Mouse (Mus musculus) limb, embryonic 14.5 days (tissue): ENCODE results near the gene Fam102a. TPM values are rescaled to one million over a fixed set of nuclear protein-coding genes. Genes with fewer than 3 reads are reported as not detected.

Experiments
- ATAC-seq: fragments of 200-750 bp; cut with Nextera tagmentation; 2 replicates; pipeline ENCODE4 v1.8.0; 2017; ENCODE audit warnings: low read depth, moderate number of reproducible peaks, moderate TSS enrichment; ENCODE audit not compliant: low FRiP score
- DNase-seq: peaks from one replicate; pipeline ENCODE4 v3.0.0-alpha.2; 2015; ENCODE audit warnings: low spot score
- H3K27ac ChIP-seq: fragments of 300-500 bp; sonication (generic); replicated peaks from 2 replicates; pipeline ENCODE4 v1.5.1; 2014; ENCODE audit warnings: low read depth, mild to moderate bottlenecking, low read length, moderate library complexity, mixed read lengths
- H3K27me3 ChIP-seq: fragments of 300-500 bp; sonication (generic); 2 replicates; pipeline ENCODE4 v1.6.1; 2014; ENCODE audit warnings: low read length, mixed read lengths; ENCODE audit not compliant: control insufficient read depth, insufficient read depth
- H3K36me3 ChIP-seq: fragments of 300-500 bp; sonication (generic); 2 replicates; pipeline ENCODE4 v1.6.1; 2014; ENCODE audit warnings: mild to moderate bottlenecking, low read length, moderate library complexity, mixed read lengths; ENCODE audit not compliant: control insufficient read depth, insufficient read depth
- H3K4me1 ChIP-seq: fragments of 300-500 bp; sonication (generic); 2 replicates; pipeline ENCODE4 v1.6.1; 2014; ENCODE audit warnings: antibody characterized with exemption, low read length, mixed read lengths; ENCODE audit not compliant: control insufficient read depth, insufficient read depth
- H3K4me2 ChIP-seq: fragments of 300-500 bp; sonication (generic); replicated peaks from 2 replicates; pipeline ENCODE4 v1.6.1; 2014; ENCODE audit warnings: low read depth, mild to moderate bottlenecking, low read length, moderate library complexity; ENCODE audit not compliant: severe bottlenecking
- H3K4me3 ChIP-seq: fragments of 300-500 bp; sonication (generic); replicated peaks from 2 replicates; pipeline ENCODE4 v1.5.1; 2014; ENCODE audit warnings: low read length
- H3K9ac ChIP-seq: fragments of 300-500 bp; sonication (generic); 2 replicates; pipeline ENCODE4 v1.6.1; 2014; ENCODE audit warnings: mild to moderate bottlenecking, low read depth, low read length, moderate library complexity; ENCODE audit not compliant: severe bottlenecking
- H3K9me3 ChIP-seq: fragments of 300-500 bp; sonication (generic); 2 replicates; pipeline ENCODE4 v1.6.1; 2016; ENCODE audit warnings: low read length; ENCODE audit not compliant: control insufficient read depth
- POLR2A ChIP-seq: fragments of 200-500 bp; IDR thresholded peaks from 2 replicates; pipeline ENCODE4 v1.8.0; 2012; ENCODE audit warnings: inconsistent platforms, mild to moderate bottlenecking, moderate library complexity, borderline replicate concordance; ENCODE audit not compliant: insufficient read depth, insufficient read length; ENCODE audit errors: extremely low read depth
- WGBS: fragments of 180-500 bp; shearing (Covaris S2); extraction: QIAGEN DNeasy Blood & Tissue Kit; methylation state at CpG from one replicate; pipeline ENCODE4 v1.1.7; 2014; 5-methylcytosine and 5-hydroxymethylcytosine counted together
- polyA plus RNA-seq, 2 experiments: library from polyadenylated mRNA; depleted of rRNA in 1 of 2; stranded (reverse) in 1 of 2; unstranded in 1 of 2; fragments of >200 nt; fragmentation: Nextera tagmentation in 1 of 2; extraction: Ambion mirVana in 1 of 2; gene quantifications; 2 replicates each; pipeline versions ENCODE4 v1.2.1 to v1.2.3; 2012 to 2014

The Fam102a gene
- polyA plus RNA-seq, 2 experiments, result 15.3 to 17.2 TPM

DNA sequence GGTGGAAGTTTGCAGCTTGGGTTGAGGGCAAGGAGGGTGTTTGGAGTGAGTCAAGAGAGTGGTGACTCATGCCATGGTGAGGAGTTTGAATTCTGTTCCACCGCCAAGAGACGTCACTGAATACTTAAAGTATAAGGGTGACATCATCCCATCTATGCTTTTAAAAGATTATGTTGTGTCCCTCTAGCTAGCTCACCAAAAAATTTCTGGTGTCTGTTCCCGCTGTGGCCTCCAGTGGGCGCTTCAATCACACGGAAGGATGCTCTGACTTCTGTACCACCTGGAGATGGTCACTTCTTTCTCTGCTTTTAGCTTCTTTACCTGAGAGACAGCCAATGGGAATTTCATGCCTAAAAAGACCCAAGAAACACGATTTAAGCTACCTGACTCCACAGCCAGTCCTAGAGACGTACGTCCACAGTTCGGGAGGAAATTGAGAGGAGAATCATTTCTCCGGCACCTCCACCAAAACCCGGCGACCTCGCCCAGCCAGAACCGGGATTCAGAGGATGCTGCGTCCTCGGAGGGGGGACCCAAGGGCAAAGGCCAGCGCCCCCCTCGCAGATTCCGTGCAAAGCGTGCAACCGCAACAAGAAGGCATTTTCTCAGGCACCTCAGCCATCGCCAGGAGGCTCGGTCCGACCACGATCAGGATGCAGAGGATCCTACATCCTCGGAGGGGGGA, 39.9 kb downstream of the Fam102a start:
- no peak for TF ChIP-seq POLR2A
- no peak for DNase-seq
- Histone ChIP-seq H3K4me2 (peak overlapping the region; percentile 96), H3K9ac (peak overlapping the region; percentile 47), H3K9me3 (no peaks in the 10 kb centered on the region), H3K4me3 (peak overlapping the region; percentile 48), H3K4me1 (peaks cover 14% of the 10 kb centered on the region), H3K36me3 (peaks cover 4% of the 10 kb centered on the region), H3K27me3 (no peaks in the 10 kb centered on the region), H3K27ac (no peak overlapping the region)
- ATAC-seq, result no peak
- 2% methylated on average over 26 of the region's 26 CpGs for WGBS

DNA sequence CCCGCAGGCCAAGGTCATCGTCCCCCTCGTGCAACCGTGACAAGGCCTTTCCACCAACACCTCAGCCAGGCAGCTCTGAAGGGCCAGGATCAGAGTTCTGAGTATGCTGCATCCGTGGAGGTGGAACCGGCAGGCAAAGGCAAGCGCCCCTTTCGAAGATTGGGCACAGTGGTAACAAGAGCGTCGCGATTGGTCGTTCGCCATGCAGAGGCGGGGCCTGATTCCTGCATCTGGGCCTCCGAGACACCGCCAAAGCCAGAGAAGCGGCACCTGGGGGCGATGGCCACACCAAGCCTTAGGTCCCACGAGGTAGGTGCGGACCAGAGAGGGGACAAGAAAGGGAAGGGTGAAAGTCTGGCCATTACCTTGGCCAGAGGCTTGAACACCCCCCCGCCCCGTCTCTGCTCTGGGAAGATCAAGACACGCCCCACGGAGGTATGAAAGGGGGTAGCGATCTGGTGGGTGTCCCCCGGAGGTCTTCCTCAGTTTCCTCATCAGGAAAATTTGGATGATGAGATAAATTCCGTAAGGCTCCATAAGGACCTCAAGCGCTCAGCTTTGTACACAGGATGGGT, 40.5 kb downstream of the Fam102a start, which contains the start of gene 9430097D07Rik:
9430097D07Rik (minus strand) TSS at position 99 of the 575 bp plus-strand sequence.
- no peak within 1 kb of the TSS for H3K27ac ChIP-seq
- H3K36me3 ChIP-seq, result peaks cover 4% of the 10 kb centered on the region
- 5% methylated on average over 28 of the region's 28 CpGs for WGBS
- H3K4me2 ChIP-seq, result peak within 1 kb of the TSS; percentile 96
- no peaks in the 10 kb centered on the region for H3K9me3 ChIP-seq
- H3K4me3 ChIP-seq, result peak within 1 kb of the TSS; percentile 48
- DNase-seq, result peak; percentile 68
- no peaks in the 10 kb centered on the region for H3K27me3 ChIP-seq
- H3K4me1 ChIP-seq, result peaks cover 14% of the 10 kb centered on the region
- H3K9ac ChIP-seq, result peak within 1 kb of the TSS; percentile 47
- no peak for TF ChIP-seq POLR2A
- ATAC-seq, result peak; percentile 34; the same call in 1 of the 2 replicates

DNA sequence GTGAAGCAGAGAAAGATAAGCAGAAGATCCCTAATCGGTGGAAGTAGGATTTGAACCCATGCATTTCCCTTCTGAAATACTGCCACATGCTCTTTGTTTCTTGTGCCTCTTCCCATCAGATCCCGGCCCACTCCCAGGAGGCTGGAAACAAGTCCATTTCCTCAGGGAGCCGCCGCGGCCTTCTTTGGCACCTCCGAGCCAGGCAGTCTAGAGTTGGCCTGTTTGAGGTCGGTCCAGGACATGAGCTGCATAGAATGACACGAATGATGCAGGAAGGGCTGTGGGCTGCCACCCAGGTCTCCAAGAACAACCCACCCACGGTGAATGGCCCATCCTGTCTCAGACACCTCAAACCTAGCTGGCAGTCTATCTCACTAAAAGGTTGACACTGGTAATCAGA, 41.4 kb downstream of the Fam102a start:
- Histone ChIP-seq H3K27ac (no peak overlapping the region), H3K4me3 (no peak overlapping the region), H3K4me2 (no peak overlapping the region), H3K9ac (no peak overlapping the region), H3K36me3 (peaks cover 4% of the 10 kb centered on the region), H3K4me1 (peaks cover 9% of the 10 kb centered on the region), H3K9me3 (no peaks in the 10 kb centered on the region), H3K27me3 (no peaks in the 10 kb centered on the region)
- ATAC-seq (no peak), DNase-seq (no peak)
- no peak for TF ChIP-seq POLR2A
- 88% methylated on average over 9 of the region's 9 CpGs for WGBS

DNA sequence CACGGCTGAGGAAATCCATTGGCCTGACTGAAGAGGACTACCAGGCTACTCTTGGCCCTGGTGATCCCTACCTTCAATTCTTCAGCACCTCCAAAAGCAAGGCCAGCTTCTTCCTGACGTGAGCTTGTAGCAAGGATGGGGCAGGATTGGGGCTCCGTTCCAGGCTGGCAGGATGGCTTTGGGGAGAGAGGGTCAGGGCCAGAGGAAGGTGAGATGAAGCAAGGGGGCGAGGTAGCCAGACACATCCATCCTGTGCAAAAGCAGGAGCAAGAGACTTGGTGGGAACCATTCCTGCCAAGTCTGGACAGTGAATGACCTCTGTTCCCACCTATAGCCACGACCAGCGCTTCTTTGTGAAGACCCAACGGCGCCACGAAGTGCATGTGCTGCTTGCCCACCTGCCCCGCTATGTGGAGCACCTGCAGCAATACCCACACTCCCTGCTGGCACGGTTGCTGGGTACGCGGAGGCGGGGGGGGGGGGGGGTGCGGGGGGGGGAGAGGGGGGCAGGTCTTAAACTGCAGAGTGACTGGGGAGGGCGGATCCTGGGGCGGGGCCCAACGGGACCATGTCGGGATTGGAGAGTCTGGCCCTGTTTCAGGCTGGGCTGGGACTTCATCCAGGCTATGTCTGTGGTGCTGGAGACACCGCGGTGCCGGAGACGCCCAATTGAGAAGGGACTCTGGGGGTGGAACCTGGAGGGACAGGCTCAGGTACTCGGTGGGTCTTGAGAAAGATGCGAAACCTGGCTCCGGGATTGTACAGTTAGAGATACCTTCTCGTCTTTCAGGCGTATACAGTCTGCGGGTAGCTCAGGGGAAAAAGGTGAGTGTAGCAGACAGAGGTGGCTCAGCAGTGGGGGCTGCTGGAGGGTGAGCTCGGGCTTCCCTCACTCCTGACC, 43.3 kb downstream of the Fam102a start:
- H3K27ac ChIP-seq, result no peak overlapping the region
- no peak for ATAC-seq
- H3K9ac ChIP-seq, result no peak overlapping the region
- H3K4me2 ChIP-seq, result no peak overlapping the region
- 32% methylated on average over 24 of the region's 30 CpGs for whole genome bisulfite sequencing
- no peak for TF ChIP-seq POLR2A
- no peaks in the 10 kb centered on the region for H3K9me3 ChIP-seq
- H3K36me3 ChIP-seq, result peaks cover under 1% of the 10 kb centered on the region; the same call in 1 of the 2 replicates
- no peak overlapping the region for H3K4me3 ChIP-seq
- DNase-seq, result no peak
- peaks cover 10% of the 10 kb centered on the region for H3K4me1 ChIP-seq
- H3K27me3 ChIP-seq, result no peaks in the 10 kb centered on the region

DNA sequence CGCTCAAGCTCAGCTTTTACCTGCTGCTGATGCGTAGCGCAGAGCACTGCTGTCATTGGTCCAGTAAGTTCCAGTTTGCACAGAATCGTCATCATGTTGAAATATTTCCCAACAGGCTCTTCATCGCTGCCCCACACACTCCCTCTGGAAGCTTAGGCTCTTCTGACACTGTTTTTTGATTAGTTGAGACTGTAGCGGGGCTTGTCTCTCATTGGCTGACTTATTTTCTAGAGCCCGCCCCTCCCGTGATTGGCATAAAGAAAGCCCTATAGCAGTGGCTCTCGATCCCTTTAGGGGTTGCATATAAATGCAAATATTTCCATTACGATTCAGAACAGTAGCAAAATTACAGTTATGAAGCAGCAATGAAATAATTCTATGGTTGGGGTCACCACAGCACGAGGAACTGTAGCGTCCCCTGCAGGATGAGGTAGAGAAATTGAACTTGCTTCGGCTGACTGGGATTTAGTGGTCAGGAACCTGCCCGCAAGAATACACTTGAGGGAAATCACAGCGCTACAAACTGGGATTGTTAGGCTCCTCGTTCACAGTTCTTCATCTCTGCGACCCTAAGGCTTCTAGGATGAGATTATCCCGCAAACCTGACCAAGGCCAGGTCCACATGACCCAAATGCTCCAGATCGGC, 46.4 kb downstream of the Fam102a start:
- Histone ChIP-seq H3K9ac (no peak overlapping the region), H3K27ac (no peak overlapping the region), H3K4me1 (peaks cover 6% of the 10 kb centered on the region; the same call in 1 of the 2 replicates), H3K9me3 (no peaks in the 10 kb centered on the region), H3K27me3 (no peaks in the 10 kb centered on the region), H3K36me3 (no peaks in the 10 kb centered on the region), H3K4me3 (peak overlapping the region; percentile 16; the same call in 1 of the 2 replicates), H3K4me2 (peak overlapping the region; percentile 20; the same call in 1 of the 2 replicates)
- no peak for TF ChIP-seq POLR2A
- WGBS, result 44% methylated on average over 19 of the region's 19 CpGs
- ATAC-seq, result no peak
- DNase-seq, result peak; percentile 41
